Mouse (Mus musculus) left cerebral cortex, adult 2 months (tissue): ENCODE measurements around the gene Car14. TPM values are rescaled to one million over a fixed set of nuclear protein-coding genes. Genes with fewer than 3 reads are reported as not detected.
"Not testable (repeated sequence)": the region's sequence is repeated elsewhere in the genome, so short reads cannot be mapped to it uniquely, and the experiment has no call there.

Experiments
- DNase-seq, 2 experiments: peaks; one replicate each; pipeline ENCODE4 v3.0.0; 2021 to 2022; ENCODE audit warnings: low spot score in 2 of 2, mixed read lengths in 1 of 2; ENCODE audit errors: extremely low spot score in 1 of 2
- H3K27ac ChIP-seq: fragments of 200-600 bp; 2 replicates; pipeline ENCODE4 v1.8.1; 2022
- H3K4me3 ChIP-seq: fragments of 200-600 bp; 2 replicates; pipeline ENCODE4 v1.8.1; 2022
- CTCF ChIP-seq: fragments of 200-600 bp; IDR thresholded peaks from 2 replicates; pipeline ENCODE4 v1.8.1; 2022; ENCODE audit warnings: antibody characterized with exemption, mild to moderate bottlenecking, moderate library complexity
- intact Hi-C: fragments of 180-260 bp; cut with DNase I; formaldehyde crosslinking; loops from one replicate; pipeline ENCODE4 v1.15.1; 2025
- total RNA-seq, 2 experiments: library from RNA; stranded (reverse); gene quantifications; 2 replicates each; pipeline ENCODE4 v1.2.3; 2021

Car14 gene
- total RNA-seq, 2 experiments from 2014 or later = 6.8 to 8.2 TPM

GRCm38 (mm10) chr3:95881979-95882815, 22.3 kb downstream of the Car14 start, which contains the start of gene Ciart:
Gene Ciart (minus strand): TSS chr3:95882251.
- DNase-seq = peak; percentile 91 to 94
- Histone ChIP-seq H3K27ac (peak within 1 kb of the TSS; percentile 96), H3K4me3 (peak within 1 kb of the TSS; percentile 69)
- intact Hi-C loops = loop anchor here (2.0 to 5.0 kb wide), 2 partner anchors 47 to 70 kb away; partner anchors contain the start of gene Anp32e
- TF ChIP-seq CTCF = no peak

- H3K4me3 ChIP-seq = no peak overlapping the region
- TF ChIP-seq CTCF = no peak
- intact Hi-C loops = no loop called here
- DNase-seq = no peak
- no peak overlapping the region for H3K27ac ChIP-seq
Measured at GRCm38 (mm10) chr3:95879063-95879462, 25.4 kb downstream of the Car14 start.

- no peak for DNase-seq
- H3K27ac ChIP-seq = peak overlapping the region; percentile 93; the same call in 1 of the 2 replicates
- peak overlapping the region; percentile 59 for H3K4me3 ChIP-seq
- no peak for TF ChIP-seq CTCF
- intact Hi-C loops = no loop called here
Measured at GRCm38 (mm10) chr3:95872048-95872447, 32.4 kb downstream of the Car14 start.

GRCm38 (mm10) chr3:95871392-95871867, 33.1 kb downstream of the Car14 start, which contains the start of gene Mrps21:
Gene Mrps21 (minus strand): TSS chr3:95871519.
- peak within 1 kb of the TSS; percentile 93 for H3K27ac ChIP-seq
- TF ChIP-seq CTCF = no peak
- intact Hi-C loops = no loop called here
- peak; percentile 85 to 86 for DNase-seq
- H3K4me3 ChIP-seq = peak within 1 kb of the TSS; percentile 59

- no peak for TF ChIP-seq CTCF
- DNase-seq = no peak
- peak overlapping the region; percentile 59 for H3K4me3 ChIP-seq
- peak overlapping the region; percentile 93 for H3K27ac ChIP-seq
- intact Hi-C loops = no loop called here
Measured at GRCm38 (mm10) chr3:95870976-95871375, 33.5 kb downstream of the Car14 start.

GRCm38 (mm10) chr3:95867408-95867807, 37.1 kb downstream of the Car14 start:
- no peak for TF ChIP-seq CTCF
- no peak overlapping the region for H3K27ac ChIP-seq
- no peak for DNase-seq
- H3K4me3 ChIP-seq = no peak overlapping the region
- intact Hi-C loops = no loop called here

- intact Hi-C loops = no loop called here
- no peak for TF ChIP-seq CTCF
- no peak for DNase-seq
- H3K4me3 ChIP-seq = no peak overlapping the region
- H3K27ac ChIP-seq = peak overlapping the region; percentile 95; the same call in 1 of the 2 replicates
Measured at GRCm38 (mm10) chr3:95866071-95866470, 38.4 kb downstream of the Car14 start.

- no peak overlapping the region for H3K4me3 ChIP-seq
- DNase-seq = no peak
- H3K27ac ChIP-seq = peak overlapping the region; percentile 95
- TF ChIP-seq CTCF = no peak
- intact Hi-C loops = no loop called here
Measured at GRCm38 (mm10) chr3:95865571-95865970, 38.9 kb downstream of the Car14 start.

GRCm38 (mm10) chr3:95865050-95865449, 39.4 kb downstream of the Car14 start:
- Histone ChIP-seq H3K27ac (peak overlapping the region; percentile 95), H3K4me3 (no peak overlapping the region)
- intact Hi-C loops = no loop called here
- DNase-seq = peak; percentile 58 to 65
- no peak for TF ChIP-seq CTCF

- intact Hi-C loops = loop anchor here (2.0 kb wide), 1 partner anchor 43 kb away; no protein-coding TSS in a partner anchor
- no peak overlapping the region for H3K4me3 ChIP-seq
- no peak for TF ChIP-seq CTCF
- H3K27ac ChIP-seq = no peak overlapping the region
- DNase-seq = no peak
Measured at GRCm38 (mm10) chr3:95863578-95863977, 40.9 kb downstream of the Car14 start.

GRCm38 (mm10) chr3:95861796-95862195, 42.7 kb downstream of the Car14 start:
- no peak overlapping the region for H3K4me3 ChIP-seq
- TF ChIP-seq CTCF = peak; percentile 70
- intact Hi-C loops = loop anchor here (2.0 kb wide), 1 partner anchor 45 kb away; no protein-coding TSS in a partner anchor
- DNase-seq = peak; percentile 46 to 47
- no peak overlapping the region for H3K27ac ChIP-seq

GRCm38 (mm10) chr3:95861216-95861615, 43.3 kb downstream of the Car14 start:
- no peak overlapping the region for H3K4me3 ChIP-seq
- H3K27ac ChIP-seq = no peak overlapping the region
- intact Hi-C loops = no loop called here
- peak; percentile 39 for TF ChIP-seq CTCF
- no peak for DNase-seq

GRCm38 (mm10) chr3:95860323-95860722, 44.2 kb downstream of the Car14 start:
- intact Hi-C loops = no loop called here
- Histone ChIP-seq H3K27ac (no peak overlapping the region), H3K4me3 (no peak overlapping the region)
- no peak for DNase-seq
- TF ChIP-seq CTCF = peak; percentile 31

GRCm38 (mm10) chr3:95858278-95858677, 46.2 kb downstream of the Car14 start:
- H3K4me3 ChIP-seq, H3K27ac ChIP-seq, DNase-seq: not testable (repeated sequence)
- intact Hi-C loops = loop anchor here (5.0 kb wide), 1 partner anchor 194 kb away; no protein-coding TSS in a partner anchor

- intact Hi-C loops = loop anchor here (5.0 kb wide), 1 partner anchor 195 kb away; no protein-coding TSS in a partner anchor
- DNase-seq = not testable (repeated sequence)
Measured at GRCm38 (mm10) chr3:95857050-95857449, 47.4 kb downstream of the Car14 start.

More at GRCm38 (mm10) chr3:95857050-95857449, 47.4 kb downstream of the Car14 start:
- not testable (repeated sequence) for H3K4me3 ChIP-seq, H3K27ac ChIP-seq
